Mouse (Mus musculus) brown adipose tissue, adult 24 weeks (tissue): Measurements from ENCODE around the gene Agbl4. TPM values are rescaled to one million over a fixed set of nuclear protein-coding genes. Genes with fewer than 3 reads are reported as not detected.

Experiments used
- H3K27ac ChIP-seq: fragments of 200-500 bp; replicated peaks from 2 replicates; pipeline ENCODE4 v1.5.1; 2012; ENCODE audit warnings: low read depth, mild to moderate bottlenecking, low read length
- H3K4me1 ChIP-seq: fragments of 200-500 bp; 2 replicates; pipeline ENCODE4 v1.6.1; 2012; ENCODE audit warnings: low read length, mixed read lengths; ENCODE audit not compliant: control insufficient read depth, insufficient read depth, insufficient read length
- H3K4me3 ChIP-seq: fragments of 200-500 bp; 2 replicates; pipeline ENCODE4 v1.5.1; 2012; ENCODE audit warnings: low read depth, mild to moderate bottlenecking, low read length, moderate library complexity; ENCODE audit not compliant: insufficient read depth
- polyA plus RNA-seq: library from polyadenylated mRNA; stranded (reverse); fragments of >200 nt; gene quantifications from 2 replicates; pipeline ENCODE4 v1.2.4, GENCODE M21; 2012; ENCODE audit not compliant: missing spikeins, insufficient read depth, insufficient read length

The Agbl4 gene
- polyA plus RNA-seq, 1 experiment = not detected

GRCm38 (mm10) chr4:111284625-111285024, 887.2 kb downstream of the Agbl4 start:
- Histone ChIP-seq H3K4me3 (no peak overlapping the region), H3K27ac (no peak overlapping the region), H3K4me1 (no peaks in the 10 kb centered on the region)

GRCm38 (mm10) chr4:111294528-111295241, 897.2 kb downstream of the Agbl4 start:
- Histone ChIP-seq H3K4me3 (no peak overlapping the region), H3K27ac (no peak overlapping the region), H3K4me1 (no peaks in the 10 kb centered on the region)

GRCm38 (mm10) chr4:111306518-111306917, 909.1 kb downstream of the Agbl4 start:
- Histone ChIP-seq H3K27ac (no peak overlapping the region), H3K4me3 (no peak overlapping the region), H3K4me1 (no peaks in the 10 kb centered on the region)

- H3K27ac ChIP-seq = no peak overlapping the region
- H3K4me1 ChIP-seq = no peaks in the 10 kb centered on the region
- H3K4me3 ChIP-seq = no peak overlapping the region
Measured at GRCm38 (mm10) chr4:111307166-111307565, 909.7 kb downstream of the Agbl4 start.

- no peak overlapping the region for H3K4me3 ChIP-seq
- H3K27ac ChIP-seq = no peak overlapping the region
- H3K4me1 ChIP-seq = no peaks in the 10 kb centered on the region
Measured at GRCm38 (mm10) chr4:111307633-111308032, 910.2 kb downstream of the Agbl4 start.

- Histone ChIP-seq H3K4me3 (no peak overlapping the region), H3K27ac (no peak overlapping the region), H3K4me1 (no peaks in the 10 kb centered on the region)
Measured at GRCm38 (mm10) chr4:111308572-111309288, 911.3 kb downstream of the Agbl4 start.

GRCm38 (mm10) chr4:111327094-111327493, 929.6 kb downstream of the Agbl4 start:
- Histone ChIP-seq H3K4me3 (no peak overlapping the region), H3K27ac (no peak overlapping the region), H3K4me1 (no peaks in the 10 kb centered on the region)

- H3K4me1 ChIP-seq = no peaks in the 10 kb centered on the region
Measured at GRCm38 (mm10) chr4:111327760-111328373, 930.4 kb downstream of the Agbl4 start.

GRCm38 (mm10) chr4:111329501-111329900, 932.0 kb downstream of the Agbl4 start:
- no peak overlapping the region for H3K4me3 ChIP-seq
- H3K4me1 ChIP-seq = no peaks in the 10 kb centered on the region
- H3K27ac ChIP-seq = no peak overlapping the region

More at GRCm38 (mm10) chr4:111327760-111328373, 930.4 kb downstream of the Agbl4 start:
- Histone ChIP-seq H3K27ac (no peak overlapping the region), H3K4me3 (no peak overlapping the region)

GRCm38 (mm10) chr4:111332864-111333263, 935.4 kb downstream of the Agbl4 start:
- no peak overlapping the region for H3K4me3 ChIP-seq
- H3K4me1 ChIP-seq = no peaks in the 10 kb centered on the region
- H3K27ac ChIP-seq = no peak overlapping the region

GRCm38 (mm10) chr4:111349965-111350364, 952.5 kb downstream of the Agbl4 start:
- Histone ChIP-seq H3K27ac (no peak overlapping the region), H3K4me3 (no peak overlapping the region), H3K4me1 (no peaks in the 10 kb centered on the region)

- no peak overlapping the region for H3K4me3 ChIP-seq
- no peak overlapping the region for H3K27ac ChIP-seq
- H3K4me1 ChIP-seq = no peaks in the 10 kb centered on the region
Measured at GRCm38 (mm10) chr4:111350615-111351525, 953.4 kb downstream of the Agbl4 start.

GRCm38 (mm10) chr4:111356584-111357115, 959.2 kb downstream of the Agbl4 start:
- Histone ChIP-seq H3K4me1 (no peaks in the 10 kb centered on the region), H3K4me3 (no peak overlapping the region), H3K27ac (no peak overlapping the region)

- no peak overlapping the region for H3K27ac ChIP-seq
- H3K4me1 ChIP-seq = no peaks in the 10 kb centered on the region
- no peak overlapping the region for H3K4me3 ChIP-seq
Measured at GRCm38 (mm10) chr4:111357176-111357575, 959.7 kb downstream of the Agbl4 start.
